In genomic region chr7:125747316-125747690, GRCm38 (mm10) we compare ENCODE assay signal across 8 mouse cellular contexts. TPM values are rescaled to one million over a fixed set of nuclear protein-coding genes. Genes with fewer than 3 reads are reported as not detected.
A peak's percentile ranks its signal among the peaks of the same experiment; 100 is the strongest.
DNase-seq lines count a peak whose midpoint lies in the region; ATAC-seq and TF ChIP-seq lines count a peak whose summit lies in the region.

No protein-coding gene starts in this region.

- no peak for TF ChIP-seq POLR2A in MEL (IDR thresholded peaks at IDR 0.05; ENCODE audit: control insufficient read depth in 1 of 2, insufficient read depth in 1 of 2, low read depth in 1 of 2, low read length in 2 of 2, poor library complexity in 1 of 2)

- H3K4me3 ChIP-seq in hindbrain, postnatal 0 days (ENCODE audit: low read length) = no peak overlapping the region
- no peak overlapping the region for H3K4me3 ChIP-seq in hindbrain, embryonic 13.5 days
- no peak overlapping the region for H3K4me3 ChIP-seq in MEL (ENCODE audit: control insufficient read depth in 1 of 2, insufficient read depth in 1 of 2, low read depth in 2 of 2, low read length in 2 of 2)
- H3K4me3 ChIP-seq in liver, embryonic 12.5 days = no peak overlapping the region

- H3K4me2 ChIP-seq in hindbrain, postnatal 0 days (ENCODE audit: low read depth, low read length) = no peak overlapping the region
- H3K4me2 ChIP-seq in hindbrain, embryonic 13.5 days = no peak overlapping the region
- H3K4me2 ChIP-seq in liver, embryonic 12.5 days = no peak overlapping the region

- no peaks in the 10 kb centered on the region for H3K4me1 ChIP-seq in hindbrain, postnatal 0 days (ENCODE audit: insufficient read depth, low read length)
- no peaks in the 10 kb centered on the region for H3K4me1 ChIP-seq in hindbrain, embryonic 13.5 days (replicated peaks)
- H3K4me1 ChIP-seq in MEL (ENCODE audit: control insufficient read depth in 1 of 2, insufficient read depth in 2 of 2, low read length in 2 of 2) = no peaks in the 10 kb centered on the region
- H3K4me1 ChIP-seq in liver, embryonic 12.5 days = peaks cover 12% of the 10 kb centered on the region

- peak; percentile 59; the same call in 1 of the 2 replicates for ATAC-seq in hindbrain, postnatal 0 days
- no peak for ATAC-seq in hindbrain, embryonic 13.5 days (ENCODE audit: low FRiP score)
- 0 out of 2 replicates have a peak, but pooled peaks have one; percentile 35 for ATAC-seq in liver, embryonic 12.5 days

- no peaks in the 10 kb centered on the region for H3K9me3 ChIP-seq in hindbrain, postnatal 0 days (ENCODE audit: low read length)
- H3K9me3 ChIP-seq in hindbrain, embryonic 13.5 days = no peaks in the 10 kb centered on the region
- H3K9me3 ChIP-seq in MEL (replicated peaks; ENCODE audit: insufficient read depth, low read length) = no peaks in the 10 kb centered on the region
- no peaks in the 10 kb centered on the region for H3K9me3 ChIP-seq in liver, embryonic 12.5 days (replicated peaks)

- peak; percentile 55 for TF ChIP-seq CTCF in hindbrain, postnatal 0 days (IDR thresholded peaks at IDR 0.05; ENCODE audit: low read depth)
- TF ChIP-seq CTCF in MEL (IDR thresholded peaks at IDR 0.05 in 2 of 3, conservative IDR thresholded peaks at IDR 0.05 in 1 of 3; ENCODE audit: control insufficient read depth in 1 of 3, insufficient read depth in 1 of 3, low read depth in 2 of 3, low read length in 3 of 3, poor library complexity in 1 of 3, severe bottlenecking in 1 of 3) = peak; percentile 51 to 59 (median 54)

- H3K27ac ChIP-seq in hindbrain, postnatal 0 days = no peak overlapping the region
- no peak overlapping the region for H3K27ac ChIP-seq in hindbrain, embryonic 13.5 days
- H3K27ac ChIP-seq in MEL (ENCODE audit: control insufficient read depth, low read depth, low read length) = no peak overlapping the region
- H3K27ac ChIP-seq in liver, embryonic 12.5 days = no peak overlapping the region

- no peaks in the 10 kb centered on the region for H3K27me3 ChIP-seq in hindbrain, postnatal 0 days (ENCODE audit: insufficient read depth, low read length)
- no peaks in the 10 kb centered on the region for H3K27me3 ChIP-seq in hindbrain, embryonic 13.5 days
- H3K27me3 ChIP-seq in MEL (ENCODE audit: control insufficient read depth in 1 of 2, insufficient read depth in 2 of 2, low read length in 2 of 2) = no peaks in the 10 kb centered on the region
- no peaks in the 10 kb centered on the region for H3K27me3 ChIP-seq in liver, embryonic 12.5 days (replicated peaks)

- no peak overlapping the region for H3K9ac ChIP-seq in hindbrain, postnatal 0 days (replicated peaks; ENCODE audit: low read length)
- H3K9ac ChIP-seq in hindbrain, embryonic 13.5 days = no peak overlapping the region
- H3K9ac ChIP-seq in MEL (ENCODE audit: control insufficient read depth, low read depth, low read length, poor library complexity, severe bottlenecking) = no peak overlapping the region
- no peak overlapping the region for H3K9ac ChIP-seq in liver, embryonic 12.5 days

- WGBS in hindbrain, postnatal 0 days = 63% methylated on average over 7 of the region's 7 CpGs
- 59% methylated on average over 7 of the region's 7 CpGs for WGBS in hindbrain, embryonic 13.5 days
- WGBS in liver, embryonic 12.5 days (ENCODE audit: insufficient replicate concordance) = 48% methylated on average over 7 of the region's 7 CpGs

- no peak for TF ChIP-seq EP300 in MEL (IDR thresholded peaks at IDR 0.05; ENCODE audit: low read depth in 1 of 2, low read length in 2 of 2)

- no peak for DNase-seq in hindbrain, postnatal 0 days (ENCODE audit: low spot score)
- DNase-seq in 416B (ENCODE audit: low read depth) = peak; percentile 54
- peak; percentile 64 for DNase-seq in MEL (ENCODE audit: low read depth, low spot score)
- DNase-seq in spleen, postnatal 14 days (ENCODE audit: low spot score in 2 of 2) = no peak
- DNase-seq in spleen, adult 12 weeks (ENCODE audit: low spot score) = no peak
- no peak for DNase-seq in urinary bladder, adult 2 months (ENCODE audit: low spot score)

- no peaks in the 10 kb centered on the region for H3K79me2 ChIP-seq in MEL (ENCODE audit: control insufficient read depth, insufficient read depth, low read length, poor library complexity)

- peak; percentile 22 for TF ChIP-seq RAD21 in MEL (IDR thresholded peaks at IDR 0.05; ENCODE audit: low read depth, low read length)

- no peaks in the 10 kb centered on the region for H3K36me3 ChIP-seq in hindbrain, postnatal 0 days (ENCODE audit: insufficient read depth, low read length)
- peaks cover 4% of the 10 kb centered on the region; the same call in 1 of the 2 replicates for H3K36me3 ChIP-seq in hindbrain, embryonic 13.5 days
- no peaks in the 10 kb centered on the region for H3K36me3 ChIP-seq in MEL (ENCODE audit: control insufficient read depth in 1 of 2, insufficient read depth in 2 of 2, low read length in 2 of 2)
- no peaks in the 10 kb centered on the region for H3K36me3 ChIP-seq in liver, embryonic 12.5 days

TF ChIP-seq in MEL, 35 proteins besides CTCF, POLR2A, EP300 and RAD21:
- TF ChIP-seq POLR2AphosphoS5 (IDR thresholded peaks at IDR 0.05; ENCODE audit: borderline replicate concordance, low read depth, low read length) (no peak), TBP (IDR thresholded peaks at IDR 0.05; ENCODE audit: low read depth, low read length) (no peak), POLR2AphosphoS2 (IDR thresholded peaks at IDR 0.05; ENCODE audit: low read length) (no peak), SIN3A (IDR thresholded peaks at IDR 0.05; ENCODE audit: low read length) (no peak), NRF1 (IDR thresholded peaks at IDR 0.05; ENCODE audit: insufficient read depth, low read depth, low read length, poor library complexity, severe bottlenecking) (no peak), E2F4 (IDR thresholded peaks at IDR 0.05; ENCODE audit: borderline replicate concordance, low read depth, low read length) (no peak), MEF2A (IDR thresholded peaks at IDR 0.05; ENCODE audit: extremely low read depth, insufficient replicate concordance, low read depth, low read length, poor library complexity, severe bottlenecking) (no peak), SMC3 (IDR thresholded peaks at IDR 0.05; ENCODE audit: low read depth, low read length) (peak; percentile 49), ELF1 (IDR thresholded peaks at IDR 0.05; ENCODE audit: low read depth, low read length) (no peak), ZC3H11A (IDR thresholded peaks at IDR 0.05; ENCODE audit: low read depth, low read length) (peak; percentile 24; the same call in 1 of the 2 replicates), BHLHE40 (IDR thresholded peaks at IDR 0.05; ENCODE audit: borderline replicate concordance, low read depth, low read length) (no peak), USF1 (IDR thresholded peaks at IDR 0.05; ENCODE audit: low read depth, low read length) (no peak)

RNA-seq across cellular contexts. Expression of gene D430042O09Rik, which starts 39.6 kb away (rescaled TPM):
- total RNA-seq in hindbrain, postnatal 0 days (2014; rRNA removed) = 17.8 and 18.7 TPM in 2 replicates
- polyA plus RNA-seq in hindbrain, postnatal 0 days (2015; fragmentation: Nextera tagmentation; extraction: Ambion mirVana) = 3.7 and 4.5 TPM in 2 replicates
- 6.8 and 7.6 TPM in 2 replicates for polyA plus RNA-seq in hindbrain, embryonic 13.5 days (2015; fragmentation: Nextera tagmentation; extraction: Ambion mirVana)
- total RNA-seq in MEL (2012; rRNA removed) = 6.2 and 6.9 TPM in 2 replicates
- 10 to 100 TPM in 1 of 2 experiments, not detected in 1; 12.8 TPM for polyA plus RNA-seq in MEL (2012; ENCODE audit: insufficient read depth in 1 of 2, insufficient read length in 2 of 2, low read depth in 1 of 2, low replicate concordance in 2 of 2, missing spikeins in 1 of 2)
- 3.4 and 3.5 TPM in 2 replicates for polyA plus RNA-seq in liver, embryonic 12.5 days (2016; fragmentation: Nextera tagmentation; extraction: Ambion mirVana)
- polyA plus RNA-seq in urinary bladder, adult 2 months (2012; rRNA removed) = 12.4 and 13.3 TPM in 2 replicates

RNA-seq across cellular contexts. Expression of gene Gtf3c1, which starts 39.7 kb away (rescaled TPM):
- total RNA-seq in hindbrain, postnatal 0 days (2014; rRNA removed) = 70.2 and 78.2 TPM in 2 replicates
- 16.7 and 17.7 TPM in 2 replicates for polyA plus RNA-seq in hindbrain, postnatal 0 days (2015; fragmentation: Nextera tagmentation; extraction: Ambion mirVana)
- polyA plus RNA-seq in hindbrain, embryonic 13.5 days (2015; fragmentation: Nextera tagmentation; extraction: Ambion mirVana) = 31.0 and 31.8 TPM in 2 replicates
- 23.7 and 24.4 TPM in 2 replicates for total RNA-seq in MEL (2012; rRNA removed)
- 10 to 100 TPM in 1 of 2 experiments, not detected in 1; 36.1 TPM for polyA plus RNA-seq in MEL (2012; ENCODE audit: insufficient read depth in 1 of 2, insufficient read length in 2 of 2, low read depth in 1 of 2, low replicate concordance in 2 of 2, missing spikeins in 1 of 2)
- 16.5 and 17.8 TPM in 2 replicates for polyA plus RNA-seq in liver, embryonic 12.5 days (2016; fragmentation: Nextera tagmentation; extraction: Ambion mirVana)
- polyA plus RNA-seq in urinary bladder, adult 2 months (2012; rRNA removed) = 21.3 and 27.4 TPM in 2 replicates

Comparison
In these comparisons a context has a peak if more than half of its experiments do, and no peak if none do; other contexts are left out.
1. DNase-seq: peak in 416B (single experiment) and MEL (single experiment); none in hindbrain, postnatal 0 days (single experiment), spleen, postnatal 14 days (0 of 2), spleen, adult 12 weeks (single experiment) and urinary bladder, adult 2 months (single experiment).